Mouse (Mus musculus): ENCODE results near the gene 1110004F10Rik. TPM values are rescaled to one million over a fixed set of nuclear protein-coding genes. Genes with fewer than 3 reads are reported as not detected.

The 1110004F10Rik gene
- total and polyA plus RNA-seq, 3 experiments: 158 to 182 TPM; not detected in 1

- DNase-seq (ENCODE audit: low read depth, low spot score): peak; percentile 70
- Histone ChIP-seq H3K4me3 (ENCODE audit: control insufficient read depth in 1 of 2, insufficient read depth in 1 of 2, low read depth in 2 of 2, low read length in 2 of 2) (no peak overlapping the region), H3K27ac (ENCODE audit: control insufficient read depth, low read depth, low read length) (no peak overlapping the region), H3K79me2 (ENCODE audit: control insufficient read depth, insufficient read depth, low read length, poor library complexity) (no peaks in the 10 kb centered on the region), H3K27me3 (ENCODE audit: control insufficient read depth in 1 of 2, insufficient read depth in 2 of 2, low read length in 2 of 2) (no peaks in the 10 kb centered on the region), H3K9ac (ENCODE audit: control insufficient read depth, low read depth, low read length, poor library complexity, severe bottlenecking) (peak overlapping the region; percentile 40), H3K4me1 (ENCODE audit: control insufficient read depth in 1 of 2, insufficient read depth in 2 of 2, low read length in 2 of 2) (peaks cover 4 to 6% of the 10 kb centered on the region in 2 experiments; a peak in 2 of 4 replicates), H3K36me3 (ENCODE audit: control insufficient read depth in 1 of 2, insufficient read depth in 2 of 2, low read length in 2 of 2) (peaks cover 0 to 7% of the 10 kb centered on the region in 2 experiments; a peak in 2 of 4 replicates), H3K9me3 (replicated peaks; ENCODE audit: insufficient read depth, low read length) (no peaks in the 10 kb centered on the region)
- TF ChIP-seq POLR2A (IDR thresholded peaks at IDR 0.05; ENCODE audit: control insufficient read depth in 1 of 2, insufficient read depth in 1 of 2, low read depth in 1 of 2, low read length in 2 of 2, poor library complexity in 1 of 2): no peak
- no peak for TF ChIP-seq SIN3A (IDR thresholded peaks at IDR 0.05; ENCODE audit: low read length)
- no peak; the same call in 1 of the 2 replicates for TF ChIP-seq ZNF384 (IDR thresholded peaks at IDR 0.05; ENCODE audit: low read depth, low read length)
- peak; percentile 78 for TF ChIP-seq MYC (IDR thresholded peaks at IDR 0.05; ENCODE audit: low read depth, low read length)
- no peak for TF ChIP-seq ZMIZ1 (IDR thresholded peaks at IDR 0.05; ENCODE audit: low read depth, low read length)
- no peak for TF ChIP-seq POLR2AphosphoS2 (IDR thresholded peaks at IDR 0.05; ENCODE audit: low read length)
- TF ChIP-seq GABPA (IDR thresholded peaks at IDR 0.05; ENCODE audit: low read depth, low read length): no peak
- no peak for TF ChIP-seq JUND (IDR thresholded peaks at IDR 0.05; ENCODE audit: low read depth, low read length)
- peak; percentile 50; the same call in 1 of the 2 replicates for TF ChIP-seq ELF1 (IDR thresholded peaks at IDR 0.05; ENCODE audit: low read depth, low read length)
- no peak for TF ChIP-seq HCFC1 (IDR thresholded peaks at IDR 0.05; ENCODE audit: low read depth, low read length)
- no peak for TF ChIP-seq TCF12 (IDR thresholded peaks at IDR 0.05; ENCODE audit: low read depth, low read length)
- peak; percentile 51 for TF ChIP-seq GATA1 (IDR thresholded peaks at IDR 0.05; ENCODE audit: low read depth, low read length)
- no peak for TF ChIP-seq MYB (IDR thresholded peaks at IDR 0.05; ENCODE audit: low read depth, low read length)
- TF ChIP-seq UBTF (IDR thresholded peaks at IDR 0.05; ENCODE audit: borderline replicate concordance, insufficient read depth, low read depth, low read length): no peak
- peak; percentile 88 for TF ChIP-seq MAX (IDR thresholded peaks at IDR 0.05; ENCODE audit: low read length)
- peak in 2 of 3 experiments; percentile 44 to 58; a peak in 3 of 6 replicates for TF ChIP-seq CTCF (IDR thresholded peaks at IDR 0.05 in 2 of 3, conservative IDR thresholded peaks at IDR 0.05 in 1 of 3; ENCODE audit: control insufficient read depth in 1 of 3, insufficient read depth in 1 of 3, low read depth in 2 of 3, low read length in 3 of 3, poor library complexity in 1 of 3, severe bottlenecking in 1 of 3)
- TF ChIP-seq NRF1 (IDR thresholded peaks at IDR 0.05; ENCODE audit: insufficient read depth, low read depth, low read length, poor library complexity, severe bottlenecking): no peak
- TF ChIP-seq MEF2A (IDR thresholded peaks at IDR 0.05; ENCODE audit: extremely low read depth, insufficient replicate concordance, low read depth, low read length, poor library complexity, severe bottlenecking): no peak
- TF ChIP-seq USF1 (IDR thresholded peaks at IDR 0.05; ENCODE audit: low read depth, low read length): no peak
- TF ChIP-seq NELFE (IDR thresholded peaks at IDR 0.05; ENCODE audit: low read depth, low read length): no peak
- no peak for TF ChIP-seq EP300 (IDR thresholded peaks at IDR 0.05; ENCODE audit: low read depth in 1 of 2, low read length in 2 of 2)
- no peak for TF ChIP-seq KAT2A (conservative IDR thresholded peaks at IDR 0.05; ENCODE audit: low read depth, low read length)
- TF ChIP-seq MAFK (IDR thresholded peaks at IDR 0.05; ENCODE audit: borderline replicate concordance, low read depth, low read length): no peak
- peak; percentile 36 for TF ChIP-seq MXI1 (IDR thresholded peaks at IDR 0.05; ENCODE audit: low read depth, low read length)
- TF ChIP-seq USF2 (IDR thresholded peaks at IDR 0.05; ENCODE audit: borderline replicate concordance in 1 of 2, insufficient read depth in 1 of 2, low read depth in 1 of 2, low read length in 2 of 2): no peak
- no peak for TF ChIP-seq ETS1 (IDR thresholded peaks at IDR 0.05; ENCODE audit: low read depth, low read length)
- no peak for TF ChIP-seq ZC3H11A (IDR thresholded peaks at IDR 0.05; ENCODE audit: low read depth, low read length)
- TF ChIP-seq CHD2 (IDR thresholded peaks at IDR 0.05; ENCODE audit: low read length): no peak
- TF ChIP-seq RAD21 (IDR thresholded peaks at IDR 0.05; ENCODE audit: low read depth, low read length): peak; percentile 51
- TF ChIP-seq MAZ (IDR thresholded peaks at IDR 0.05; ENCODE audit: low read depth, low read length): no peak
- no peak for TF ChIP-seq CHD1 (IDR thresholded peaks at IDR 0.05; ENCODE audit: low read depth, low read length)
- peak; percentile 45 for TF ChIP-seq SMC3 (IDR thresholded peaks at IDR 0.05; ENCODE audit: low read depth, low read length)
- no peak for TF ChIP-seq TAL1 (IDR thresholded peaks at IDR 0.05; ENCODE audit: low read length)
- no peak for TF ChIP-seq ZKSCAN1 (IDR thresholded peaks at IDR 0.05; ENCODE audit: low read depth, low read length)
- TF ChIP-seq TBP (IDR thresholded peaks at IDR 0.05; ENCODE audit: low read depth, low read length): no peak
- no peak for TF ChIP-seq POLR2AphosphoS5 (IDR thresholded peaks at IDR 0.05; ENCODE audit: borderline replicate concordance, low read depth, low read length)
- no peak for TF ChIP-seq E2F4 (IDR thresholded peaks at IDR 0.05; ENCODE audit: borderline replicate concordance, low read depth, low read length)
- no peak for TF ChIP-seq BHLHE40 (IDR thresholded peaks at IDR 0.05; ENCODE audit: borderline replicate concordance, low read depth, low read length)
These were observed 92.2 kb downstream of the 1110004F10Rik start for GRCm38 (mm10) chr7:116131390-116131789.

Data from MEL (cell line).